30 mouse cellular contexts compared by ENCODE assay signal in genomic region chr17:47050678-47051077, GRCm38 (mm10). TPM values are rescaled to one million over a fixed set of nuclear protein-coding genes. Genes with fewer than 3 reads are reported as not detected.
DNase-seq lines count a peak whose midpoint lies in the region; ATAC-seq and TF ChIP-seq lines count a peak whose summit lies in the region.
"Had no signal": no experiment of that assay in that cellular context is flagged by ENCODE, and none has a peak within 500 bp of the region (broad histone marks: within the 10 kb centered on the region; RNA-seq: fewer than 3 reads in every experiment).

No protein-coding gene starts in this region.

- ATAC-seq in common myeloid progenitor, adult 5-6 weeks (replicated peaks; ENCODE audit: low read depth, poor library complexity, severe bottlenecking) = peak; percentile 45; the same call in 1 of the 2 replicates
- no peak for ATAC-seq in hindbrain, embryonic 14.5 days (ENCODE audit: low FRiP score)
- ATAC-seq: forebrain, embryonic 16.5 days; intestine, postnatal 0 days; Patski had no signal

- H3K27ac ChIP-seq in hindbrain, embryonic 14.5 days = no peak overlapping the region
- H3K27ac ChIP-seq: embryonic facial prominence, embryonic 10.5 days; embryonic facial prominence, embryonic 13.5 days; forebrain, embryonic 12.5 days; heart, embryonic 10.5 days; heart, embryonic 13.5 days; hindbrain, embryonic 15.5 days had no signal

- H3ac ChIP-seq in myocyte (ENCODE audit: control insufficient read depth, insufficient read length) = no peak overlapping the region

- H3K4me3 ChIP-seq in myocyte = no peak overlapping the region
- no peak overlapping the region for H3K4me3 ChIP-seq in hindbrain, embryonic 14.5 days (replicated peaks; ENCODE audit: low read length)
- H3K4me3 ChIP-seq: embryonic facial prominence, embryonic 10.5 days; embryonic facial prominence, embryonic 13.5 days; erythroblast, embryonic 14.5 days; forebrain, embryonic 12.5 days; heart, embryonic 10.5 days; heart, embryonic 13.5 days; hindbrain, embryonic 15.5 days had no signal

- no peaks in the 10 kb centered on the region for H3K9me3 ChIP-seq in hindbrain, embryonic 14.5 days (ENCODE audit: control insufficient read depth, low read length)
- H3K9me3 ChIP-seq: embryonic facial prominence, embryonic 10.5 days; embryonic facial prominence, embryonic 13.5 days; forebrain, embryonic 12.5 days; G1E; heart, embryonic 10.5 days; heart, embryonic 13.5 days; hindbrain, embryonic 15.5 days had no signal

- DNase-seq in kidney, postnatal 10 days = peak; percentile 1
- DNase-seq in kidney, adult 18-20 months = no peak
- no peak for DNase-seq in testis, postnatal 14 days (ENCODE audit: low spot score)
- no peak for DNase-seq in hindbrain, embryonic 14.5 days (ENCODE audit: low spot score)
- DNase-seq: adrenal gland, postnatal 10 days; adrenal gland, postnatal 36 days; cerebellum, adult 11 months; cerebellum, adult 2 months; cerebellum, adult 9-11 months; cerebellum, postnatal 25 days; embryo, embryonic 11 days; gastrocnemius, postnatal 10 days; gastrocnemius, postnatal 36 days; heart, adult 18-20 months; heart, postnatal 14 days; heart, postnatal 4 days had no signal

- 96% methylated on average over 3 of the region's 3 CpGs for WGBS in hindbrain, embryonic 14.5 days

- TF ChIP-seq POLR2A in myocyte (IDR thresholded peaks at IDR 0.05; ENCODE audit: insufficient read length, low read depth) = no peak

- H3K4me2 ChIP-seq in myocyte (ENCODE audit: low read depth) = peak overlapping the region; percentile 51
- no peak overlapping the region for H3K4me2 ChIP-seq in hindbrain, embryonic 14.5 days (replicated peaks)
- H3K4me2 ChIP-seq: embryonic facial prominence, embryonic 13.5 days; forebrain, embryonic 12.5 days; heart, embryonic 13.5 days; hindbrain, embryonic 15.5 days had no signal

- no peaks in the 10 kb centered on the region for H3K27me3 ChIP-seq in myocyte (ENCODE audit: control insufficient read depth, insufficient read depth, insufficient read length)
- H3K27me3 ChIP-seq in hindbrain, embryonic 14.5 days (ENCODE audit: control insufficient read depth, insufficient read depth, low read length) = no peaks in the 10 kb centered on the region
- H3K27me3 ChIP-seq: CH12.LX; embryonic facial prominence, embryonic 13.5 days; forebrain, embryonic 12.5 days; heart, embryonic 13.5 days; hindbrain, embryonic 15.5 days; Patski had no signal

- no peaks in the 10 kb centered on the region for H3K4me1 ChIP-seq in hindbrain, embryonic 14.5 days (replicated peaks; ENCODE audit: control insufficient read depth, insufficient read depth, low read length)
- H3K4me1 ChIP-seq: forebrain, embryonic 12.5 days; heart, embryonic 10.5 days; hindbrain, embryonic 15.5 days had no signal

- H3K9ac ChIP-seq in hindbrain, embryonic 14.5 days = no peak overlapping the region
- H3K9ac ChIP-seq: embryonic facial prominence, embryonic 13.5 days; forebrain, embryonic 12.5 days; heart, embryonic 13.5 days; hindbrain, embryonic 15.5 days had no signal

- no peaks in the 10 kb centered on the region for H3K36me3 ChIP-seq in myocyte (ENCODE audit: control insufficient read depth, insufficient read depth)
- no peaks in the 10 kb centered on the region for H3K36me3 ChIP-seq in hindbrain, embryonic 14.5 days (replicated peaks; ENCODE audit: control insufficient read depth, insufficient read depth)
- H3K36me3 ChIP-seq: embryonic facial prominence, embryonic 10.5 days; embryonic facial prominence, embryonic 13.5 days; forebrain, embryonic 12.5 days; G1E; heart, embryonic 10.5 days; heart, embryonic 13.5 days; hindbrain, embryonic 15.5 days had no signal

- no peaks in the 10 kb centered on the region for H3K79me2 ChIP-seq in myocyte (ENCODE audit: control insufficient read depth, insufficient read depth)

TF ChIP-seq in myocyte, 11 proteins besides CTCF, POLR2A, EP300 and RAD21:
- TF ChIP-seq SRF (IDR thresholded peaks at IDR 0.05; ENCODE audit: control insufficient read depth, insufficient read length, low read depth) (no peak), CEBPB (IDR thresholded peaks at IDR 0.05; ENCODE audit: insufficient read depth, poor library complexity, severe bottlenecking) (0 out of 2 replicates have a peak, but pooled peaks have one; percentile 49), TCF12 (IDR thresholded peaks at IDR 0.05; ENCODE audit: insufficient read depth, poor library complexity, severe bottlenecking) (peak; percentile 12), REST (IDR thresholded peaks at IDR 0.05; ENCODE audit: insufficient read depth, insufficient read length) (no peak), E2F4 (IDR thresholded peaks at IDR 0.05; ENCODE audit: insufficient read depth) (no peak), MYOD1 (IDR thresholded peaks at IDR 0.05; ENCODE audit: control insufficient read depth in 1 of 3, insufficient read length in 2 of 3, low read depth in 2 of 3) (peak in 1 of 3 experiments; percentile 25), MYOG (IDR thresholded peaks at IDR 0.05; ENCODE audit: control insufficient read depth in 1 of 3, insufficient read depth in 1 of 3, insufficient read length in 2 of 3, low read depth in 2 of 3) (peak in 1 of 3 experiments; percentile 59), USF1 (IDR thresholded peaks at IDR 0.05; ENCODE audit: low read depth) (no peak), TCF3 (IDR thresholded peaks at IDR 0.05; ENCODE audit: insufficient read length, low read depth) (no peak), POLR2AphosphoS2 (IDR thresholded peaks at IDR 0.05; ENCODE audit: insufficient read length, low read depth) (no peak), MAX (IDR thresholded peaks at IDR 0.05; ENCODE audit: low read depth) (no peak)

RNA-seq across cellular contexts. Expression of gene Ubr2, which starts 40.3 kb away (rescaled TPM):
- 35.8 and 39.9 TPM in 2 replicates for total RNA-seq in common myeloid progenitor, adult 5-6 weeks (2017)
- 36.9 TPM for polyA plus RNA-seq in myocyte (2012; fragmentation: generic; extraction: Trizol)
- 22.5 and 22.9 TPM in 2 replicates for polyA plus RNA-seq in hindbrain, embryonic 14.5 days (2014; fragmentation: Nextera tagmentation; extraction: Ambion mirVana)
